Mouse (Mus musculus): ENCODE data around the gene Dgkh.
A peak's percentile ranks its signal among the peaks of the same experiment; 100 is the strongest.

Dgkh gene

GRCm38 (mm10) chr14:78676457-78676856 lies 56.1 kb downstream of the Dgkh start:
- DNase-seq (ENCODE audit: low spot score in 2 of 2) = no peak

GRCm38 (mm10) chr14:78674606-78675005 lies 58.0 kb downstream of the Dgkh start:
- DNase-seq (ENCODE audit: low spot score in 2 of 2) = no peak

DNA sequence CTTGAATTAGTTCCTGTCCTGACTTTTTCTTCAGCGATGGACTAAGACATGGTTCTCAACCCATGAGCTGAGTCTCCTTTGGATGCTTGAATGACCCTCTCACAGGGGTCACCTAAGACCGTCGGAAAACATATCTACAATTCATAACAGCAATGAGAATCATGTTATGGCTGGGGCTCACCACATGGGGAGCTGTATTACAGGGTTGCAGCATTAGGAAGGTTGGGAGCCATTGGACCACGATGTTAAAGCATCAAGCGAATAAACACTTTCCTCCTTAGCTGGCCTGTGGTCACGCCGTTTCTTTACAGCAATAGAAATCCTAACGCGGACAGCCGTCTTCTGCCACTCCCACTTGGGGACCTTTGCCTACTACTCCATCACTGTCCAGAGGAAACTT lies 62.6 kb downstream of the Dgkh start:
- no peak for DNase-seq (ENCODE audit: low spot score in 2 of 2)

DNA sequence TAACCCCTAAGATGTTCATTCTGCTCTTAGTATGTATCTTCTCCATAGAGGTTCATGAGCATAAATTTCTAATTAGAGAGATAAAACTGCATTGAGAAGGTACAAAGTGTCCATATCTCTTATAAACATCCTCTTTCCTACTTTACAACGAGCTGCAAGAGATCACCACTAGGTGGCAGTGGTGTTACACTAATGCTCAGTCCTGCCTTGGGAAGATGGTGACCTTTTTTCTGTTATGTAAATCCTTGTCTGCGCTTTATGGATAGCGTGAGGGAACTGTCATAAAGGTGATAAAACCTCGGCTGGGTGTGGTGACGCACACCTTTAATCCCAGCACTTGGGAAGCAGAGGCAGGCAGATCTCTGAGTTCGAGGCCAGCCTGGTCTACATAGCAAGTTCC lies 64.3 kb downstream of the Dgkh start:
- peak in 1 of 2 experiments; percentile 73 for DNase-seq (ENCODE audit: low spot score in 2 of 2)

DNA sequence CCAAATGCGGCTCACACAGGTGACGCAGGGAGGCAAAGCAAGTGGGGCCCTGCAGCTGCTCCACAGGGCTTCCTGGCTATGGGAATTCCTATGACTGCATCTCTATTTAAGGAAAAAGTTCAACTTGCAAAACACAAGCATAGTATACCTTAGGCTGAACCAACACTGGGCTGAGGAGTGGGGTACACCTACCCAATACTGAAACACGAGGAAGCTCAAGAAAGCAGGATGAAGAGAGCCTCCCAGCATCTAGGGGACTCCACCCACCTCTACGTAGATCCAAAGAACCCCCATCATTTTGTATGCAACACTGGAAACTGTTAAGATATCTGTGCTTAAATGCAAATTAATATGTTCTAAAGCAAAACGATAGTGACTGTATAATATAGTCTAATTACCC lies 64.8 kb downstream of the Dgkh start:
- DNase-seq (ENCODE audit: low spot score in 2 of 2) = no peak

- DNase-seq (ENCODE audit: low spot score in 2 of 2) = no peak
These were observed 69.9 kb downstream of the Dgkh start for GRCm38 (mm10) chr14:78662641-78663040.

- DNase-seq (ENCODE audit: low spot score in 2 of 2) = no peak
These were observed 71.1 kb downstream of the Dgkh start for GRCm38 (mm10) chr14:78661462-78661861.

DNA sequence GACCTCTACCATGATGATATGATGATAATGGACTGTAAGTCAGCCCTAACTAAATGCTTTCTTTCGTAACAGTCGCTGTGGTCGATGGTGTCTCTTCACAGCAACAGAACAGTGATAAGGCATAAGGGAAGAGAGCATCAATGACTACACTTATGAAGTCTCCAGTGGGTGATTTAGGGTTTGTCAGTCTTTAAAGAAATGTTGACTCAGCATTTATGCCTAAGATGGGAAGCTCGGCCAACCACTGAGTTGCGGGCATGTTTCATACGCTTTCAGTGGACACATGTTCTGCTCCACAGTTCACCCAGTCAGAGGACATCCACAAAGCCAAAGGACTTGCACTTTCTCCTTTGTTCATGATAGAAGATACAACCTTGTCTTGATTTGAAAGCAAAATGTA lies 73.9 kb downstream of the Dgkh start:
- DNase-seq (ENCODE audit: low spot score in 2 of 2) = no peak

DNA sequence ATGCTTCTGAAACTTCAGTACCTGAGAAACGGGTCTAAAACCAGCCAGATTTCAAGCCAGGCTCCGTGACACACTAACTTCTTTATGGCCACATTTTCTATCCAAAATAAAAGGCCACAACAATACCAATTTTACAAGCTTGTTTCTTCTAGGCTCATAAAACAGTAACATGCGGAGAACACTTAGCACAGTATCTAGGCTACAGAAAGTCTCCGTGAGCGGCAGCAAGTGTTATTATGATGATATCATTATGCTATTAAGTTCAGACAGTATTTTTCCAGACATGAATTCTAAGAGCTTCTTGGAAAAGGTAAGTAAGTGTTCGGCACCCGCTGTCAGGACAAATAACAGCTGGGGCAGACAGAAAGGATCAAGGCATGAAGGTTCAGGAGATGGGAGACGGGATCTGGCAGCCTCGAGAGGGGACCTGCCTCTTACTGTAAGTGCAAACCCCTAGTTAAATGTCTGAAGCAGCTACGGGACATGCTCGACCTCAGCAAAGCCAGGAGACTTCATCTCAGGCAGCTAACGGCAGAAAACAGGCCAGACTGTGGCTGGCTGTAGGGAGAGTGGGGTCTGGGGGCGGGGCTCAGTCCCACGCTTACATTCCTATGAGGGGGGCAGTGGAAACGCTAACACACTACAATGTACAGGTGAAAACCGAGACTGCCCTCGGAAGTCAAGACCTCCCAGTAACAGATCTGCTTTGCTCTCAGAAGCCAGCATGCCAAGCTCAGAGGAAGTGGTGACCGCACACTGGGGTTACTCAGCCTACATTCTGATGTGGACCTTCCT lies 75.5 kb downstream of the Dgkh start:
- no peak for DNase-seq (ENCODE audit: low spot score in 2 of 2)

DNA sequence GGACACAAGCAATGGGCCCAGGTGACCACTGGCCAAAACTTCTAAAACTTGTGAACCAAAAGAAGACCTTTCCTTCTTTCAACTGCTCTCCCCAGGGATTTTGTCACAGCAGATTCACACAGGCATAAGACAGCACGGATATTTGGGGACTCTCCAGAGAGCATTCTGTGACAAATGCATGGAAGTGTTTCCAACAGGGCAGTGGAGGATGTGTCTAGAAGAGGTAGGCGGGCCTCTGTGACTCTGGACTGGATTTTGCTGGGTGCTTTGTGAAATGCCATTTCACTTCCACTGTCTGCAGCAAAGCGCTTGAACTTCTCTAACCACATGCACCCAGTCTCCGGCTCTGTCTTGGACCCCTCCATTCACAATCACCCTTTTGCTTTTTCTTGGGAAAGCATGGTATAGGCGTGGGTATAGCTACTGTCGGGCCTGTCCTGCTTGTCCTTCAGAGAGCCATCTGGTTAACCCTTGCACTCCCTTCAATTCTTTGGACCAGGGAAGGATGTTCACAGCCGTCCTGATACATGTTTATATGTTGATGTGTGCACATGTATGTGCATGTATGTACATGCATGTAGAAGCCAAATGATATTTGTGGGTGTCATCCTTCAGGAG lies 77.5 kb downstream of the Dgkh start:
- DNase-seq (ENCODE audit: low spot score in 2 of 2) = no peak

DNA sequence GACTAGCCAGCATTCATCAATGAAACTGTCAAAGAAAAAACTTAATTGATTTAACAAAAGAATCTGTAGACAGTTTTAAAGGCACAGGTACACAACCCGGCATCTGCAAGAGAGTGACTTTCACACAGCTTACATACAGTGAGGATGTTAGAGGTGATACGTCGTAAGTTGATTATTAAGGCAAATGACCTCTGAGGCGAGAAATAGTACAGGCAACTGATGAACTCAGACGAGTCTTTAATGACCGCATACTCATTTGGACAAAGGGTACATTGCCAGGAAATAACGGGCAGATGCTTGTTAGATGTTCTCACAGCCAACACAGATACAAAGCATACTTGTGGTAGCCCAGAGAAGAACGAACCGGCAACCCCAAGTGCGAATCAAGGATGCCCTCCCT lies 78.4 kb downstream of the Dgkh start:
- no peak for DNase-seq (ENCODE audit: low spot score in 2 of 2)

DNA sequence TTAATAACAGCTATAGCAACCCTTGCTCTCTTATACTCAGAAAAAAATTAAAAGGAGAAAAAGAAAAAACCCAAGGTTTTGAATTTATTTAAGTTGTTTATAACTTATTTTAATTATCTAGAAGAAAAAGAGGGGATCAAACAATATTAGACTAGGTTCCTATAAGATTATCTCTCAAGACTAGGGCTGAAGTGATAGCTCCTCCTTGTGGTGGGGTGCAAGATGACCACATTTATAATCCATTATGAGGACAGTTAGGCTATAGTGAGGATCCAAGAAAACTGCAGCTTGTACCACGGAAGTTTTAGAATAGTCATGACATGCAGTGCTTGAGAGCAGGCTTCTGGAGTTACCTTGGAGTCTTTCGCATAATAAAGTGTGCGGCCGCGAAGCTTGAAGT lies 79.2 kb downstream of the Dgkh start:
- no peak for DNase-seq (ENCODE audit: low spot score in 2 of 2)

GRCm38 (mm10) chr14:78651696-78652095 lies 80.9 kb downstream of the Dgkh start:
- no peak for DNase-seq (ENCODE audit: low spot score in 2 of 2)

- DNase-seq (ENCODE audit: low spot score in 2 of 2) = no peak
These were observed 82.0 kb downstream of the Dgkh start for GRCm38 (mm10) chr14:78650379-78651095.

DNA sequence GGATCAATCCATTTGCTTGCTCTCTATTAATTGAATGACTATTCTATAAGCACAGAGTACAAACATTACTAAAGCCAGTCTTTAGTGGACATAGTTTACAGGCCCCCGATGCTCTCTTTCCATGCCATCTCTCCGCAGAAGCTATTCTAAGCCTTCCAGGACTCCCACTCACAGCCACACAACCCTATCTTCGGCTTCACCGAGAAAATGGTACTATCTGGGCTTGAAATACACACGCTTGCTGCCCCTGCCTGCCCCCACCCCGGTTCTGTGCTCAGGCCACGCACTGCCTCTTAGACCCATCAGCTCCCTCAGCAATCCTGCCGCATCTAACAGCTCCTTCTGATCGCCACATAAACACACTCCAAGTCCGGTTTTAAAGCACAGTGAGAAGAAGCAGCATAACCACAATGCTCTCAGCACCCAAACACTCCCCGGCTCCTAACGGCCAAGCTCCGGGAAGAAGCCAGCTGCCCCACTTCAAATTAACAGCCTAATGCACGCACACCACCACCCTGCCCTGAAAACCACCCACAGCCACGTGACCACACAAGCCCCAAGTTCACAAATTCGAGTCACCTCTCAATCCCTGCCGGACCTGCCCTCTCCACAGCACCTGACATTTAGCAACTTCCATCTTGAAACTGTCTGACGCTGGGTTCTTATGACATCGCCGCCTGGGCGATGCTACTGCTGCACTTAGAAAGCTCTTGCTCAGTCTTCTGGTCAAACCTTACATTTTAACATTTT lies 82.9 kb downstream of the Dgkh start:
- DNase-seq (ENCODE audit: low spot score in 2 of 2) = no peak

DNA sequence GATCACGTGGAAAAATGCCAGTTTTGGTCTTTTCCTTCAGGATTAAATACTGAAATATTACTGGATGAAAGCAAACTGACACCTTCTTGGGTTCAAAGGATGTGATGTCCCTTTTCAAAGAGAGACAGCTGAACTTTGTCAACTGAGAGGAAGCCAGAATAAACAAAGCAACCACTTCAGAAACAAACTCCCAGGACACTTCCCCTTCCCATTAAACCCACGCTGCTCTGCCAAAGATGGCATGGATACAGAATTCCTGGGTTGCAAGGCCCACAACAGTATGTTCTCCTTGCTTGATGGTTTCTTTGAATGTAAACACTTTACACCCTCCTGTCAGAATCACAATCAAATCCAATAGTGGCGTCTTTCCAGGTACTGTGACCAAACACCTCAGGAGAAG lies 87.0 kb downstream of the Dgkh start:
- no peak for DNase-seq (ENCODE audit: low spot score in 2 of 2)

GRCm38 (mm10) chr14:78641314-78641713 lies 91.3 kb downstream of the Dgkh start:
- no peak for DNase-seq (ENCODE audit: low spot score in 2 of 2)

GRCm38 (mm10) chr14:78639691-78640090 lies 92.9 kb downstream of the Dgkh start:
- no peak for DNase-seq (ENCODE audit: low spot score in 2 of 2)

DNA sequence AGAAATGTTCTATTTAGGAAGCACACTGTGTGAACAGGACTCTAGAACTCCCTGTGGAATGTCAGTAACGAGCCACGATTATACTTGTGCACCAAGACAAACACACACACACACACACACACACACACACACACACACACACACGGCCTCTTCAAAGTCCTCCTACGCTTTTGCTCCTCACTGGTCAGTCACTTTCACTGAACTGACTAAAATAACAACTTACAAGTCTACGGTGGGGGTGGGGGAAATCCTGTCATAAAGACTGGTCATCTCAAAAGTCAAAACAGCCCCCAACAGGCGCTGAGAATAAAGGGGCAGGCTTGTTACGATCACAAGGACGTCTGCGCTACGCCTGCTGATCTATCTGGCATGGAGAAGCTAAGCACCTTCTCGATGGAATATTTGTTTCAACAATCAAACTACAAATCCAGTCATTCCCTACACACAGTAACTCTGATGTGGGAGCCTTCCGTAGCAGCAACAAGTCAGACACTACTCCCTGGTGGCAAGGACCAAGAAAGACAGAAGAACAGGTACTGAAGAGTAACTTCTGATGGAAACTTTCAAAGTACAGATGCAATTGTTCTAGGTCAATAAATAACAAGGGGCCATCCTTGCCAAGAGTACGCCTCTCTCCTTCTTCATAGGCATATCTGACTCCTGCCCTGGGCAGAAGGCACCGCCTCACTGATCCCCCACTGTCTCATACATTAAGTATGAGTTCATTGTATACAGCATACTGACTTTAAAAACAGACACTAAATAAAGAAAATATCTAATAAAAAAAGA lies 96.8 kb downstream of the Dgkh start:
- DNase-seq (ENCODE audit: low spot score in 2 of 2) = no peak

DNA sequence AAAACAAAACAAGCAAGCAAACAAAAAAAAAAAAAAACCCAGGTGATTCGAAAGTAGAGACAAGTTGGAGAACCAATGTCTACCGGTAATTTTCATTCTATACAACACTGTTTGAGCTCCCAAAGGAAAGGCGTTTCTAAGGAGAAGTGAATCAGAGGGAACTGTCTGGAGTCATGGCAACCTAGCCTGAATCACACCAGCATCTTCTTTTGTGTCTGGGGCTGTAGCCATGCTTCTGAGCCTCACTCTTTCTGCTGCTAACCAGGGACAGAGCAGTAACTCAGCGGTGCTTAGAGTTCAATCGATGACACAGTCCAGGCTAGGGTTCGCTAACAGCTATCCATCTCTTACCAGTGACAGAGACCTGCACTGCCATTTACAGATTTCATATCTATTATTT lies 99.8 kb downstream of the Dgkh start:
- no peak for DNase-seq (ENCODE audit: low spot score in 2 of 2)
